Mouse (Mus musculus) adrenal gland, adult 2 months (tissue): ENCODE data around the gene Rpa2. TPM values are rescaled to one million over a fixed set of nuclear protein-coding genes. Genes with fewer than 3 reads are reported as not detected.
"Not testable (repeated sequence)": the region's sequence is repeated elsewhere in the genome, so short reads cannot be mapped to it uniquely, and the experiment has no call there.

Experiments used
- DNase-seq: peaks from one replicate; pipeline ENCODE4 v3.0.0; 2021
- long read RNA-seq: library from polyadenylated mRNA; stranded (forward); transcript quantifications from one replicate; pipeline ENCODE4 v2.0.0, GENCODE M21; 2021
- polyA plus RNA-seq: library from polyadenylated mRNA; depleted of rRNA; stranded (reverse); fragments of >200 nt; gene quantifications from 2 replicates; pipeline ENCODE4 v1.2.3, GENCODE M21; 2012; rRNA removed
- total RNA-seq, 2 experiments: library from RNA; stranded (reverse); gene quantifications; 2 replicates each; pipeline ENCODE4 v1.2.3; 2021

The Rpa2 gene
- total RNA-seq: 1 to 10 TPM; 6.0 to 9.5 TPM
- polyA plus RNA-seq: 6.9 and 12.5 TPM in 2 replicates
- long read RNA-seq, transcript Rpa2-201 (9 exons, 1,813 nt): major isoform, 16 of 16 reads
- long read RNA-seq, partial matches to known transcripts: 0 of 16 reads
- long read RNA-seq, other reads (novel, unspliced or antisense): 0 of 16 reads

GRCm38 (mm10) chr4:132767914-132768876 lies at the start of gene Rpa2:
Gene Rpa2, plus strand, starts transcription at chr4:132768332.
- DNase-seq: peak; percentile 97

GRCm38 (mm10) chr4:132728233-132728632 lies 39.9 kb upstream of the Rpa2 start:
- no peak for DNase-seq

DNA sequence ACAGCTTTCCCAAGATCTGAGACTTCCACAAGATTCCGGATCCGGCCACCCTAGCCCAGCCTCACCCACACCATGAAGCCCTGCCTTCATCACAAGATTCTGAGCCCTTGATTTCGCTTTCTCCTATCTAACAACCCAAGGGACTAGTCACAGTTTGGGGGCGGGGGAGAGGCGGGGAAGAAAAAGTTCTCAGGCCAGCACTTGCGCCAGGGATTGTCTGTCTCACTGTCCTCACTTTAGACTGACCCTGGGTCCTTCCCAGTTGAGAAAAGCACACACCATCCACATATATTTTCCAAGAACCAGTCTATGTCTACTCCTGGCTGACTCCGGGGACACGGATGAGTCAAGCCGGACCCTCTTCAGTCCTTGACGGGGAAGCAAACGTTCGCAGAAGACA lies 36.5 kb upstream of the Rpa2 start:
- no peak for DNase-seq

DNA sequence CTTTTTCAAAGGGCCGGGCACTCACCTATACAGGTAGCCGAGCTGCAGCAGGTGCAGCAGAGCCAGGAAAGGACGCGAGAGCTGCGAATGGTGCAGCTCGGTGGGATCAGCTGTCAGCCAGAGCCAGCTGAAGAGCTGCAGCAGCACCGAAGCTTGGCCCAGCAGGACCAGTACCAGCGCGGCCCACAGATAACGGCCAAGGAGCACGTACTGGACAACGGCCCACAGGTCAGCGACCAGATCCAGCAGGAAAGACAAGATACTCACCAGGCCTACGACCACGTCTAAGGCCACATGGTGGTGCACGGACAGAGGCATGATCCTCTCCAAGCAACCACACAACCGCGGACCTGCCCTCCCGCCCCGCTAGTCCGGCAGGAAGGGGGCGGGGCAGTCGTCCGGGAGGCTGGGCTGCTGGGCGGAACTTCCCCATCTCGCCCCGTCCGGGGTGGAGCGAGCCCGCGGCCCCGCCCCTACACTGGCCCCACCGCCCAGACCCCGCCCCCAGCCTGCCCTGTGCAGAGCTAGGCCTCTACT lies 35.9 kb upstream of the Rpa2 start, which contains the start of gene Xkr8:
TSS of gene Xkr8 (minus strand) at position 399 of the 537 bp plus-strand sequence.
- peak; percentile 96 for DNase-seq

DNA sequence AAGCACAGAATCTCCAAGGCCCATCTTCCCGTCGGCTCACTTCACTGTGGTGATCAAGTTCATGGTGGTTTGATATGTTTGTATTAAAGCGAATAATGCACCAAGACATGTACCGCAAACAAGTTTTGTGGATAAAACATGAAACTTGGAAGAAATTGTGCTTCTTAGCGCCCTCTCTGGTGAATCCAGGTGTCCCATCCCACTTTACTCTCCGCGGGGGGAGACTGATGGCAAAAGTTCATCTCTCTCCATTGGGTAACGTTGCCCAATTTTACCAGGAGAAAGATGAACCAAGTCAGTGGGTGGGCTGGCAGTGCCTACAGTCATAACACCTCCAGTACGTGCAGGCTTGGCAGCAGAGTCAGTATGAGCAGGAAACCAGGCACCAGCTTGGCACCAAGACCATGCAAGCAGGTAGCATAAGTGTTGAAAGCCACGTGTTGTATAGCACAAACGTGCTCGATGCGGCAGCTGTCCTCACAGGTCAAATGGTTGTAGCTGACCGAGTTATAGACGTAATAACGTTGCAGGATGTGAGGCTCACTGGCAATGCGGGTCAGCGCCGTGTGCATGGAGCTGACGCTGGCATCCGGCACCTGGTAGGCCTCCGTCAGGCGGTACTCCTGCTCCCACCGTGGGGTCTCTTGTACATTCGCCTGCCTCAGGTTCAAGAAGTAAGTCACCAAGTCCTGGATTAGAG lies 34.9 kb upstream of the Rpa2 start:
- no peak for DNase-seq

GRCm38 (mm10) chr4:132734766-132735165 lies 33.4 kb upstream of the Rpa2 start:
- DNase-seq: no peak

GRCm38 (mm10) chr4:132735389-132735788 lies 32.7 kb upstream of the Rpa2 start:
- no peak for DNase-seq

- DNase-seq: no peak
Measured at GRCm38 (mm10) chr4:132735894-132736293, 32.2 kb upstream of the Rpa2 start.

DNA sequence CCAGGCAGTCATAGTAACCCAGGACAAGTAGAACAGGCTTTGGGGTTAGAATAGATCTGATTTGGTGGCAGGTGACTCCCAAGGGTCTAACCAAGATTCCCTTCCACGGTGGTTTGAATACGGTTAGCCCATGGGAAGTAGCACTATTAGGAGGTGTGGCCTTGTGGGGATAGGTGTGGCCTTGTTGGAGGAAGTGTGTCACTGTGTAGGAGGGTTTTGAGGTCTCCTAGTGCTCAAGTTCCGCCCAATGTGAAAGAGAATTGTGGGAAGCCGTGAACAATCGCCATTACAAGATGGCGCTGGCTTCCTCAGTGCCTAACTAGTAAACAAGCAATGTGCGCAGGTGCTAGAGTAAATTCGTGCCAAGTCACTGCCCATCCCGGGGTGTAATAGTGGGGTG lies 31.0 kb upstream of the Rpa2 start:
- DNase-seq: not testable (repeated sequence)

- no peak for DNase-seq
Measured at GRCm38 (mm10) chr4:132741491-132741890, 26.6 kb upstream of the Rpa2 start.

- no peak for DNase-seq
Measured at GRCm38 (mm10) chr4:132743992-132744911, 23.9 kb upstream of the Rpa2 start.

GRCm38 (mm10) chr4:132746911-132747517 lies 21.1 kb upstream of the Rpa2 start:
- DNase-seq: no peak

GRCm38 (mm10) chr4:132747664-132748259 lies 20.4 kb upstream of the Rpa2 start:
- peak; percentile 50 for DNase-seq

GRCm38 (mm10) chr4:132748778-132749177 lies 19.4 kb upstream of the Rpa2 start:
- peak; percentile 32 for DNase-seq

- no peak for DNase-seq
Measured at GRCm38 (mm10) chr4:132749258-132749982, 18.7 kb upstream of the Rpa2 start.

GRCm38 (mm10) chr4:132752992-132753391 lies 15.1 kb upstream of the Rpa2 start:
- peak; percentile 52 for DNase-seq

DNA sequence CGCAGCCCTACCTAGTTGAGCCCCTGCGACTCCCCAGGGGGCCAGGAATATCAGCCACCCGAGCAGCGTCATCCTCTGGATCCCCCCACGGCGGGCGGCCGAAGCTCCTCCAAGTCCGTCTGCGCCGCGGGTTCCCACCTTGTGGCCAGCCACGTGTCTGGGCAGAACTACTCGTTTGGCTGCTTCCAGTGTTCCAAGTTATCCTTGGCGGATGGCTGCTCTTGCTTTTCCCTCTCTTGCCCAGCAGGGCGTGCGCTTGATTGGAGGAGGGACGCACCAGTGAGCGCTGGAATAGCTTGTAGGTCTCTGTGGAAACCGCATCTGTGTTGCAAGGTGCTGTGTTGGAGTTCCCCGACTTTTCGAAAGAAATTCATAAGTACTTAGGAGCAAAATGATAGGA lies 11.2 kb upstream of the Rpa2 start, which contains the start of gene Smpdl3b:
TSS of gene Smpdl3b (minus strand) at position 279 of the 400 bp plus-strand sequence.
- peak; percentile 85 for DNase-seq

GRCm38 (mm10) chr4:132757633-132758351 lies 10.3 kb upstream of the Rpa2 start:
- DNase-seq: no peak

- DNase-seq: no peak
Measured at GRCm38 (mm10) chr4:132760296-132760695, 7.8 kb upstream of the Rpa2 start.
